Comparison of ENCODE assay signal across 9 mouse cellular contexts in genomic region chr13:52977757-52978156, GRCm38 (mm10). TPM values are rescaled to one million over a fixed set of nuclear protein-coding genes. Genes with fewer than 3 reads are reported as not detected.
DNase-seq lines count a peak whose midpoint lies in the region; ATAC-seq and TF ChIP-seq lines count a peak whose summit lies in the region.
"Had no signal": no experiment of that assay in that cellular context is flagged by ENCODE, and none has a peak within 500 bp of the region (broad histone marks: within the 10 kb centered on the region; RNA-seq: fewer than 3 reads in every experiment).

No protein-coding gene starts in this region.

- peaks cover 40% of the 10 kb centered on the region for H3K4me1 ChIP-seq in lung, embryonic 15.5 days
- peaks cover 22% of the 10 kb centered on the region for H3K4me1 ChIP-seq in forebrain, embryonic 11.5 days (replicated peaks; ENCODE audit: control insufficient read depth, insufficient read depth, low read length)
- peaks cover 52% of the 10 kb centered on the region for H3K4me1 ChIP-seq in limb, embryonic 13.5 days
- peaks cover 54% of the 10 kb centered on the region for H3K4me1 ChIP-seq in neural tube, embryonic 15.5 days
- H3K4me1 ChIP-seq in thymus, adult 2 months (replicated peaks; ENCODE audit: control insufficient read depth, insufficient read depth, low read length): peaks cover 22% of the 10 kb centered on the region

- H3K4me3 ChIP-seq in lung, embryonic 15.5 days: peak overlapping the region; percentile 59
- peak overlapping the region; percentile 55 for H3K4me3 ChIP-seq in forebrain, embryonic 11.5 days (ENCODE audit: low read depth, low read length)
- H3K4me3 ChIP-seq in limb, embryonic 13.5 days: peak overlapping the region; percentile 88
- H3K4me3 ChIP-seq in neural tube, embryonic 15.5 days (replicated peaks): peak overlapping the region; percentile 67
- no peak overlapping the region for H3K4me3 ChIP-seq in thymus, adult 2 months (ENCODE audit: control insufficient read depth, insufficient read depth, low read length)
- H3K4me3 ChIP-seq: erythroblast, embryonic 14.5 days had no signal

- H3K36me3 ChIP-seq in lung, embryonic 15.5 days: no peaks in the 10 kb centered on the region
- H3K36me3 ChIP-seq in forebrain, embryonic 11.5 days (ENCODE audit: control insufficient read depth, insufficient read depth, low read length): no peaks in the 10 kb centered on the region
- no peaks in the 10 kb centered on the region for H3K36me3 ChIP-seq in limb, embryonic 13.5 days
- no peaks in the 10 kb centered on the region for H3K36me3 ChIP-seq in neural tube, embryonic 15.5 days
- H3K36me3 ChIP-seq in thymus, adult 2 months (ENCODE audit: control insufficient read depth, insufficient read depth, low read length): no peaks in the 10 kb centered on the region

- no peak for DNase-seq in lung, postnatal 36 days
- DNase-seq in forebrain, embryonic 11.5 days (ENCODE audit: low spot score): no peak
- DNase-seq in left cerebral cortex, adult 11 months (ENCODE audit: low spot score): no peak
- DNase-seq in ovary, postnatal 14 days (ENCODE audit: low spot score): no peak
- no peak for DNase-seq in thymus, adult 2 months

- TF ChIP-seq CTCF in thymus, adult 2 months (IDR thresholded peaks at IDR 0.05; ENCODE audit: borderline replicate concordance, control insufficient read depth, extremely low read depth, insufficient read depth, low read length, poor library complexity): no peak

- 0 out of 2 replicates have a peak overlapping the region, but pooled peaks have one; percentile 53 for H3K9ac ChIP-seq in lung, embryonic 15.5 days
- no peak overlapping the region; the same call in 1 of the 2 replicates for H3K9ac ChIP-seq in forebrain, embryonic 11.5 days (ENCODE audit: low read length)
- H3K9ac ChIP-seq in limb, embryonic 13.5 days: peak overlapping the region; percentile 82
- H3K9ac ChIP-seq in neural tube, embryonic 15.5 days (replicated peaks): peak overlapping the region; percentile 84

- no peak for TF ChIP-seq POLR2A in thymus, adult 2 months (IDR thresholded peaks at IDR 0.05; ENCODE audit: control insufficient read depth, extremely low read depth, insufficient read depth, low read length, poor library complexity)

- peak overlapping the region; percentile 94 for H3K4me2 ChIP-seq in lung, embryonic 15.5 days
- H3K4me2 ChIP-seq in forebrain, embryonic 11.5 days (ENCODE audit: low read depth, low read length, severe bottlenecking): peak overlapping the region; percentile 93; the same call in 1 of the 2 replicates
- peak overlapping the region; percentile 99 for H3K4me2 ChIP-seq in limb, embryonic 13.5 days (replicated peaks)
- H3K4me2 ChIP-seq in neural tube, embryonic 15.5 days: peak overlapping the region; percentile 98

- H3K27ac ChIP-seq in lung, embryonic 15.5 days: no peak overlapping the region
- H3K27ac ChIP-seq in forebrain, embryonic 11.5 days (ENCODE audit: low read depth, low read length): no peak overlapping the region
- no peak overlapping the region for H3K27ac ChIP-seq in limb, embryonic 13.5 days
- H3K27ac ChIP-seq in neural tube, embryonic 15.5 days (replicated peaks): peak overlapping the region; percentile 96
- H3K27ac ChIP-seq in thymus, adult 2 months (ENCODE audit: control insufficient read depth, insufficient read depth, low read length): no peak overlapping the region

- H3K27me3 ChIP-seq in lung, embryonic 15.5 days: peaks cover 3% of the 10 kb centered on the region; the same call in 1 of the 2 replicates
- peaks cover 24% of the 10 kb centered on the region for H3K27me3 ChIP-seq in forebrain, embryonic 11.5 days (ENCODE audit: control insufficient read depth, insufficient read depth, low read length)
- H3K27me3 ChIP-seq in limb, embryonic 13.5 days: peaks cover 9% of the 10 kb centered on the region
- H3K27me3 ChIP-seq in neural tube, embryonic 15.5 days (replicated peaks): no peaks in the 10 kb centered on the region
- peaks cover 15% of the 10 kb centered on the region for H3K27me3 ChIP-seq in thymus, adult 2 months (ENCODE audit: control insufficient read depth, insufficient read depth, low read length)

- 28% methylated on average over 4 of the region's 4 CpGs for WGBS in lung, embryonic 15.5 days
- 34% methylated on average over 4 of the region's 4 CpGs for WGBS in forebrain, embryonic 11.5 days
- WGBS in limb, embryonic 13.5 days: 19% methylated on average over 4 of the region's 4 CpGs
- 21% methylated on average over 4 of the region's 4 CpGs for WGBS in neural tube, embryonic 15.5 days
- WGBS in thymus, adult 2 months: 52% methylated on average over 4 of the region's 4 CpGs

- ATAC-seq in lung, embryonic 15.5 days (ENCODE audit: borderline replicate concordance, extremely low read depth, low FRiP score, low TSS enrichment): no peak
- no peak for ATAC-seq in forebrain, embryonic 11.5 days (replicated peaks; ENCODE audit: low FRiP score)
- ATAC-seq in limb, embryonic 13.5 days (ENCODE audit: low FRiP score, low read depth): no peak
- no peak for ATAC-seq in neural tube, embryonic 15.5 days (ENCODE audit: low FRiP score)

- H3K9me3 ChIP-seq in lung, embryonic 15.5 days: no peaks in the 10 kb centered on the region
- no peaks in the 10 kb centered on the region for H3K9me3 ChIP-seq in forebrain, embryonic 11.5 days (ENCODE audit: control insufficient read depth, low read length)
- no peaks in the 10 kb centered on the region for H3K9me3 ChIP-seq in limb, embryonic 13.5 days
- no peaks in the 10 kb centered on the region for H3K9me3 ChIP-seq in neural tube, embryonic 15.5 days (replicated peaks)

RNA-seq across cellular contexts. Expression of gene Nfil3, which starts 3.1 kb away (rescaled TPM):
- 21.8 and 22.3 TPM in 2 replicates for polyA plus RNA-seq in lung, embryonic 15.5 days (2015; fragmentation: Nextera tagmentation; extraction: Ambion mirVana)
- polyA plus RNA-seq in forebrain, embryonic 11.5 days (2014; fragmentation: Nextera tagmentation; extraction: Ambion mirVana): 16.1 and 17.8 TPM in 2 replicates
- polyA plus RNA-seq in limb, embryonic 13.5 days (2015; fragmentation: Nextera tagmentation; extraction: Ambion mirVana): 23.4 and 26.9 TPM in 2 replicates
- 43.0 and 45.6 TPM in 2 replicates for polyA plus RNA-seq in neural tube, embryonic 15.5 days (2015; fragmentation: Nextera tagmentation; extraction: Ambion mirVana)
- polyA plus RNA-seq in thymus, adult 2 months (2012; rRNA removed): 2.5 and 2.9 TPM in 2 replicates

RNA-seq across cellular contexts. Expression of gene Auh, which starts 48.3 kb away (rescaled TPM):
- 38.4 and 45.7 TPM in 2 replicates for polyA plus RNA-seq in lung, embryonic 15.5 days (2015; fragmentation: Nextera tagmentation; extraction: Ambion mirVana)
- 33.3 and 33.7 TPM in 2 replicates for polyA plus RNA-seq in forebrain, embryonic 11.5 days (2014; fragmentation: Nextera tagmentation; extraction: Ambion mirVana)
- polyA plus RNA-seq in limb, embryonic 13.5 days (2015; fragmentation: Nextera tagmentation; extraction: Ambion mirVana): 39.9 and 42.0 TPM in 2 replicates
- 70.2 and 75.7 TPM in 2 replicates for polyA plus RNA-seq in neural tube, embryonic 15.5 days (2015; fragmentation: Nextera tagmentation; extraction: Ambion mirVana)
- 47.8 and 48.5 TPM in 2 replicates for polyA plus RNA-seq in thymus, adult 2 months (2012; rRNA removed)
